Mouse (Mus musculus): ENCODE measurements around the gene Arf4. TPM values are rescaled to one million over a fixed set of nuclear protein-coding genes. Genes with fewer than 3 reads are reported as not detected.

Gene Arf4
- polyA plus RNA-seq, 1 experiment from 2014 or later: 662 TPM

DNA sequence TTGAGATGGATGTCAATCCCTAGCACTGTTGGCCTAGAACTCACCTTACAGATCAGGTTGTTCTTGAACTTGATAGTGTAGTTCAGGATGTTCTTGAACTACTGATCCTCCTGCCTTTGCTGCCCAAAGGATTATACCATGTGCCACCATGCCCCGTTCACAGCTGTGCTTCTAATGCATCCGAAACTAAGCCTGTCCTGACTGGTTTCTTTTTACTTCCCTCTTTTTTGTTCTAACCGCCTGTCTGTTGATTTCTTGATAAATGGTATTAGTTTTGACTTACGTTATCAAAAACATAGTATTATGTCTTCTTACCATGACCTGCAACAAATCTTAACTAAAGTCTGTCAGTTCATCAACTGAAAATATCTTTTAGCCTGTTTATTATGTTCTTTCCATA is 27.2 kb upstream of the Arf4 start:
- no peak overlapping the region for H3K27ac ChIP-seq (replicated peaks; ENCODE audit: low read depth, low read length)
- no peaks in the 10 kb centered on the region for H3K9me3 ChIP-seq (replicated peaks; ENCODE audit: control insufficient read depth, low read length)
- no peaks in the 10 kb centered on the region for H3K4me1 ChIP-seq (ENCODE audit: control insufficient read depth, insufficient read depth, low read length)
- H3K27me3 ChIP-seq (ENCODE audit: control insufficient read depth, insufficient read depth, low read length): no peaks in the 10 kb centered on the region
- no peaks in the 10 kb centered on the region; the same call in 1 of the 2 replicates for H3K36me3 ChIP-seq (replicated peaks; ENCODE audit: control insufficient read depth, insufficient read depth, low read depth, low read length)
- no peak overlapping the region for H3K9ac ChIP-seq (replicated peaks; ENCODE audit: low read length)
- no peak for ATAC-seq (replicated peaks; ENCODE audit: insufficient number of reproducible peaks, low FRiP score, low TSS enrichment, low read depth)
- no peak for DNase-seq (ENCODE audit: low spot score)
- H3K4me2 ChIP-seq (ENCODE audit: low read depth, low read length): no peak overlapping the region
- no peak overlapping the region for H3K4me3 ChIP-seq (ENCODE audit: low read depth, low read length)
- 94% methylated on average over 4 of the region's 4 CpGs for WGBS

DNA sequence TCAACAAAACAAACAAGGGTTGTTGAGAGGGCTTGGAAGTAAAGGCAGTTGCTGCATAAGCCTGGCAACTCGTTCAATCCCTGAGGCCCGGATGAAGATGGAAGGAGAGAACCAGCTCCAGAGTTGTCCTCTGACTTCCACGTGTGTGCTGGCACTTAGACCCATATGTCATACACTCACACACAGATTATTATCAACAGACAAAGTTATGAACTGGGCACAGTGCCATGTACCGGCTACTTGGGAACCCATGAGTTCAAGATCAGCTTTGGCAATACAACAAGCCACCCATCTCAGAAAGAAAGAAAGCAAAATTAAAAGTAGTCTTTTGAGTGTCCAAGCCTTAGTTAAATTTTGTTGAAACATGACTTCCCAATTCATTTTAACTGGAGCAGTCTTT is 12.6 kb upstream of the Arf4 start:
- Histone ChIP-seq H3K36me3 (replicated peaks; ENCODE audit: control insufficient read depth, insufficient read depth, low read depth, low read length) (peaks cover 3% of the 10 kb centered on the region; the same call in 1 of the 2 replicates), H3K4me2 (ENCODE audit: low read depth, low read length) (no peak overlapping the region)

DNA sequence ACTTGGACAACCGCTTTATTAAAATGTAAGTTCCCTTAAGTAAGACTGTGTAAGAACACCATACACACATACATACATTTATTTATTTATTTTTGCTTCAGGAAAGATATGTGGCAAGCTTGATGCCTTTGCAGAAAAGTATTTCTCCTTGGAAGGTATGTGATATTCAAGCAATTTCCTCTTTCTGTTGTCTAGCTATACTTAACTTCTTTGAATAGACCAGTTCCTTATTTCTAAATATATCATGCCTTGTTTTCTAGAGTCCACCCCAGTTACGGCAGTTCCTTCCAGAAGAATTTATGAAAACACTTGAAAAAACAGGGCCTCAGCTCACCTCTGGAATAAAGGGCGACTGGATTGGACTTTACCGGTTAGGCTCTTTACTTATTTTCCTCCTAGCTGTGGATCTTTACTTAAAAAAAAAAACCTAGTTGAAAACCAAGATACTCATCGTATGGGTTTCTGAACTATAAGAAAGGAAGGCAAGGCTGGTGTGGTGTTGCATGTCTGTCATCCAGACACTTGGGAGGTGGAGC is 11.2 kb upstream of the Arf4 start:
- H3K4me1 ChIP-seq (ENCODE audit: control insufficient read depth, insufficient read depth, low read length): no peaks in the 10 kb centered on the region
- no peaks in the 10 kb centered on the region for H3K9me3 ChIP-seq (replicated peaks; ENCODE audit: control insufficient read depth, low read length)
- H3K27ac ChIP-seq (replicated peaks; ENCODE audit: low read depth, low read length): no peak overlapping the region
- no peak overlapping the region for H3K4me3 ChIP-seq (ENCODE audit: low read depth, low read length)
- peaks cover 3% of the 10 kb centered on the region; the same call in 1 of the 2 replicates for H3K36me3 ChIP-seq (replicated peaks; ENCODE audit: control insufficient read depth, insufficient read depth, low read depth, low read length)
- DNase-seq (ENCODE audit: low spot score) (no peak), ATAC-seq (replicated peaks; ENCODE audit: insufficient number of reproducible peaks, low FRiP score, low TSS enrichment, low read depth) (no peak)
- no peaks in the 10 kb centered on the region for H3K27me3 ChIP-seq (ENCODE audit: control insufficient read depth, insufficient read depth, low read length)
- H3K4me2 ChIP-seq (ENCODE audit: low read depth, low read length): no peak overlapping the region
- H3K9ac ChIP-seq (replicated peaks; ENCODE audit: low read length): no peak overlapping the region
- 93% methylated on average over 5 of the region's 5 CpGs for WGBS

More for the DNA sequence above, 12.6 kb upstream of the Arf4 start:
- no peak overlapping the region for H3K9ac ChIP-seq (replicated peaks; ENCODE audit: low read length)
- H3K9me3 ChIP-seq (replicated peaks; ENCODE audit: control insufficient read depth, low read length): no peaks in the 10 kb centered on the region
- no peaks in the 10 kb centered on the region for H3K27me3 ChIP-seq (ENCODE audit: control insufficient read depth, insufficient read depth, low read length)
- H3K27ac ChIP-seq (replicated peaks; ENCODE audit: low read depth, low read length): no peak overlapping the region
- DNase-seq (ENCODE audit: low spot score) (no peak), ATAC-seq (replicated peaks; ENCODE audit: insufficient number of reproducible peaks, low FRiP score, low TSS enrichment, low read depth) (no peak)
- WGBS: 89% methylated on average over 4 of the region's 4 CpGs
- H3K4me1 ChIP-seq (ENCODE audit: control insufficient read depth, insufficient read depth, low read length): no peaks in the 10 kb centered on the region
- no peak overlapping the region for H3K4me3 ChIP-seq (ENCODE audit: low read depth, low read length)

DNA sequence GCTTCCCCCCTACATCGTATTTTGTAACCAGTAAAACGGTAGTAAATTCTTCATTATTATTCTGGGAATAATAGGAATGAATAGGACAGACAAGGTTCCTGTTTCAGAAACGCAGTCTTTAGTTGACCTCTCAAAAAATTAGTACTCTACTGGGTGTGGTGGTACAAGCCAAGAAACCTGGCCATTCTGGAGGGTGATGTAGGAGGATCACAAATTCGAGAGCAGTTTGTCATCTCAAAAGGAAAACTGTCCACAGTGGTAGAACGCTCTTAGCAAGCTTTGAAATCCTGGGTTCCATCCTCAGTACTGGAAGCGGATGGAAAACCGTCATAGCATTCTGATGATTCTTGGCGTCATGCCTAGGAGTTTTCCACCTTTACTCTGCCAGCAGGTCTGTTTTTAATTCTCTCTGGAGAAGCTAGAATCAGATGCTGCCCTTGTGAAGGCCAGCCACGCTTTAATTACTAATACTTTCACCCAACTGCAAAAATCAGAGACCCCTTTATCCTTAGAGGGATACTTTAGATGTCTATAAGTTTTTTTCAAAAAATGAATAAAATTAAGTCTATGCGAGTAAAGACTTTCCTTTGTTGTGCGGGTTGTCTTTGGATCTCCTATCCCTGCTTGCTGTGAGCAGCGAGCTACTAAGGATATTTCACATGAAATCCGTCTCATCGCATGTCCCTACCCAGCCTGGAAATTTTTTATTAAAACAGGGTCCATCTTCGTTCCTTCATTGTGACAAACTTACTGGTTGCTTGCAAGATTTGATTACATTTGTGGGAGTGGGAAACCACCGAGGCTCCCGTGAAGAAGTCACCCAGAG is 636 bp upstream of the Arf4 start:
- 27% methylated on average over 17 of the region's 17 CpGs for WGBS
- ATAC-seq (replicated peaks; ENCODE audit: insufficient number of reproducible peaks, low FRiP score, low TSS enrichment, low read depth) (no peak), DNase-seq (ENCODE audit: low spot score) (peak; percentile 61)
- Histone ChIP-seq H3K27ac (replicated peaks; ENCODE audit: low read depth, low read length) (peak overlapping the region; percentile 92; the same call in 1 of the 2 replicates), H3K9ac (replicated peaks; ENCODE audit: low read length) (peak overlapping the region; percentile 1), H3K4me3 (ENCODE audit: low read depth, low read length) (peak overlapping the region; percentile 95), H3K36me3 (replicated peaks; ENCODE audit: control insufficient read depth, insufficient read depth, low read depth, low read length) (no peaks in the 10 kb centered on the region), H3K27me3 (ENCODE audit: control insufficient read depth, insufficient read depth, low read length) (no peaks in the 10 kb centered on the region), H3K4me1 (ENCODE audit: control insufficient read depth, insufficient read depth, low read length) (no peaks in the 10 kb centered on the region), H3K9me3 (replicated peaks; ENCODE audit: control insufficient read depth, low read length) (no peaks in the 10 kb centered on the region), H3K4me2 (ENCODE audit: low read depth, low read length) (peak overlapping the region; percentile 23)

DNA sequence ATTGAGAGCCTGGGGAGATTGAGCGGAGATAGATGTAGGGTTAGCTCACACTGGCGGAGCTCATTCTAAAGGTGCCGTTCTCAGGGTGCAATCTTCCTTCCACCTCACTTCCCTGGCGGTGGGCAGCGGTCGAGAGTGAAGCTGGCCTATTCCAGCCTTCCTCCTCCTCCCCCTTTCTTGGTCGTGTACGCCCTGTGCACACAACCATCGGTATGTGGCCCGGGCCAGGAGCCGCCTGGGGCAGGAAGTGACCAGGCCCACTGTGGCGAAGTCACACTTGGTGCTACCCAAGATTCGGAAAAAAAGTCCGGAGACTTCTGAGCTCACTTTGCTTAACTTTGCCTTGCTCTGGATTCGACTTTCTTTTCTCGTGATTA is 822 bp downstream of the Arf4 start:
- H3K36me3 ChIP-seq (replicated peaks; ENCODE audit: control insufficient read depth, insufficient read depth, low read depth, low read length): no peaks in the 10 kb centered on the region
- H3K9me3 ChIP-seq (replicated peaks; ENCODE audit: control insufficient read depth, low read length): no peaks in the 10 kb centered on the region
- H3K4me3 ChIP-seq (ENCODE audit: low read depth, low read length): peak overlapping the region; percentile 95
- 0% methylated on average over 16 of the region's 16 CpGs for WGBS
- peak; percentile 61 for DNase-seq (ENCODE audit: low spot score)
- H3K27ac ChIP-seq (replicated peaks; ENCODE audit: low read depth, low read length): peak overlapping the region; percentile 92
- H3K4me2 ChIP-seq (ENCODE audit: low read depth, low read length): peak overlapping the region; percentile 55
- H3K4me1 ChIP-seq (ENCODE audit: control insufficient read depth, insufficient read depth, low read length): no peaks in the 10 kb centered on the region
- H3K27me3 ChIP-seq (ENCODE audit: control insufficient read depth, insufficient read depth, low read length): no peaks in the 10 kb centered on the region
- peak overlapping the region; percentile 94 for H3K9ac ChIP-seq (replicated peaks; ENCODE audit: low read length)
- peak; percentile 18; the same call in 1 of the 2 replicates for ATAC-seq (replicated peaks; ENCODE audit: insufficient number of reproducible peaks, low FRiP score, low TSS enrichment, low read depth)

DNA sequence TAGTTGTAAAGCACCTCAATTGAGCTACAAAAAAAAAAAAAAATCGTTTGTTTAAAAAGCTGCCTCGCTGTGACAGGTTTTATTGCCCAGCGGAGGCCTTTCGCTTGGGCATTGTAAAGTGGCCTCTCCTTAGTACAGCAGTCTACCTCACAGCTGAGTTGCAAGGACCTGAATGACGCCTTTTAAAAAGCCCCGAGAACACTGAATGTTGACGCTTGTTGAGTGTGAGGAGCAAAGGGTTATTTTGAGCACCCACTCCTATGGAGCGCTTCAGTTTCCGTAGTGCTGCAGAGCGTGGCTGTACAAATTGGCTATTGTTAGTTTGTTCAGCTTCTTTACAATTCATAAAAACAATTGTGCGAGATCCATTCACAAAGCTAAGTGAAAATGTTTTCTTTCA is 1.4 kb downstream of the Arf4 start:
- Histone ChIP-seq H3K27ac (replicated peaks; ENCODE audit: low read depth, low read length) (no peak overlapping the region), H3K4me2 (ENCODE audit: low read depth, low read length) (peak overlapping the region; percentile 55), H3K4me1 (ENCODE audit: control insufficient read depth, insufficient read depth, low read length) (no peaks in the 10 kb centered on the region), H3K9me3 (replicated peaks; ENCODE audit: control insufficient read depth, low read length) (no peaks in the 10 kb centered on the region), H3K27me3 (ENCODE audit: control insufficient read depth, insufficient read depth, low read length) (no peaks in the 10 kb centered on the region), H3K4me3 (ENCODE audit: low read depth, low read length) (peak overlapping the region; percentile 95), H3K9ac (replicated peaks; ENCODE audit: low read length) (peak overlapping the region; percentile 94), H3K36me3 (replicated peaks; ENCODE audit: control insufficient read depth, insufficient read depth, low read depth, low read length) (no peaks in the 10 kb centered on the region)
- ATAC-seq (replicated peaks; ENCODE audit: insufficient number of reproducible peaks, low FRiP score, low TSS enrichment, low read depth) (no peak), DNase-seq (ENCODE audit: low spot score) (peak; percentile 14)
- 12% methylated on average over 11 of the region's 11 CpGs for WGBS

DNA sequence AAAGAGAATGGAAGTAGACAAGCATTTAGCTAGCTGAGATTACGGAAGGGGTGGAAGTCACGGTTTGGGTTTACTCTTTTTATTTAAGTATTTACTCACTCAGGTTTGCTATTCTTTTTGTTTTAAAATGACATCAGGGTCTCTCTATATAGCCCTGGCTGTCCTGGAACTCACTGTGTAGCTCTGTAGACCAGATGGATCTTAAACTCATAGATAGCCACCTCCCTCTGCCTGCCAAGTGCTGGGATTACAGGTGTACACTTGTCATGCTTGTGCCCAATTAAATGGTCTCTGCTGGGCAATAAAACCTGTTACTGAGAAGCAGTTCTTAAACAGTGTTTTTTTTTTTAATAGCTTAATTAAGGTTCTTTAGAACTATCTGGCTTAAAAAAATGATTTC is 2.1 kb downstream of the Arf4 start:
- DNase-seq (ENCODE audit: low spot score) (peak; percentile 18), ATAC-seq (replicated peaks; ENCODE audit: insufficient number of reproducible peaks, low FRiP score, low TSS enrichment, low read depth) (no peak)

DNA sequence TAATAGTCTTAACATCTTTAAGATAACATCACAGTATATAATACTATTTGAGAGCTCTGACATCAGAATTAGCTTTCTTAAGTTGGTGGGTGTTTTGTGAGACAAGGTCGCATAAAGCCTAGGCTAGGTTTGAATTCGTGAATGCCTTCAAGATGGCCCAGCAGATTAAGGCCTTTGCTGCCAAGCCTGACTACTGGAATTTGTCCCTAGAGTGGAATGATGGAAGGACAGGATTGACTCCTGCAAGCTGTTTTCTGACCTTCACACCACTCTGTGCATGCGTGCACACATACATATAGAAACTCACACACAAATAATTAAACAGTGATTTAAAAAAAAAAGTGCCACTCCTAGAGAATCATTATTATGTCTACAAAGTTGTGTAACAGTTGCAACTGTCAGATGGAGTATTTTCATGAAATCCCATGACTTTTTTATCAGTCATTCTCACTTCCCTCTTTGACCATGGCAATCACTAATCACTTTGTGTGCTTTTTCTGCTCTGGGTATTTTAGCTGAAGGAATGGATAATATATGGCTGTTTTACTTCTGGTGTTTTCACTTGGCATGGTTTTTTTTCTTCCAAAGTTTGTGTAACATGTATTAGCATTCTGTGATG is 5.2 kb downstream of the Arf4 start:
- 82% methylated on average over 3 of the region's 3 CpGs for WGBS
- H3K36me3 ChIP-seq (replicated peaks; ENCODE audit: control insufficient read depth, insufficient read depth, low read depth, low read length): no peaks in the 10 kb centered on the region
- no peak for DNase-seq (ENCODE audit: low spot score)
- no peak overlapping the region for H3K4me3 ChIP-seq (ENCODE audit: low read depth, low read length)
- no peaks in the 10 kb centered on the region for H3K27me3 ChIP-seq (ENCODE audit: control insufficient read depth, insufficient read depth, low read length)
- no peaks in the 10 kb centered on the region for H3K9me3 ChIP-seq (replicated peaks; ENCODE audit: control insufficient read depth, low read length)
- H3K27ac ChIP-seq (replicated peaks; ENCODE audit: low read depth, low read length): no peak overlapping the region
- H3K4me1 ChIP-seq (ENCODE audit: control insufficient read depth, insufficient read depth, low read length): no peaks in the 10 kb centered on the region
- ATAC-seq (replicated peaks; ENCODE audit: insufficient number of reproducible peaks, low FRiP score, low TSS enrichment, low read depth): no peak
- no peak overlapping the region for H3K9ac ChIP-seq (replicated peaks; ENCODE audit: low read length)
- no peak overlapping the region for H3K4me2 ChIP-seq (ENCODE audit: low read depth, low read length)

More for the DNA sequence above, 2.1 kb downstream of the Arf4 start:
- no peak overlapping the region for H3K27ac ChIP-seq (replicated peaks; ENCODE audit: low read depth, low read length)
- no peaks in the 10 kb centered on the region for H3K4me1 ChIP-seq (ENCODE audit: control insufficient read depth, insufficient read depth, low read length)
- H3K27me3 ChIP-seq (ENCODE audit: control insufficient read depth, insufficient read depth, low read length): no peaks in the 10 kb centered on the region
- 64% methylated on average over 2 of the region's 2 CpGs for WGBS
- H3K9me3 ChIP-seq (replicated peaks; ENCODE audit: control insufficient read depth, low read length): no peaks in the 10 kb centered on the region
- H3K9ac ChIP-seq (replicated peaks; ENCODE audit: low read length): no peak overlapping the region
- peak overlapping the region; percentile 95 for H3K4me3 ChIP-seq (ENCODE audit: low read depth, low read length)
- no peaks in the 10 kb centered on the region for H3K36me3 ChIP-seq (replicated peaks; ENCODE audit: control insufficient read depth, insufficient read depth, low read depth, low read length)
- H3K4me2 ChIP-seq (ENCODE audit: low read depth, low read length): peak overlapping the region; percentile 55
